Comparison of ENCODE assay signal across 8 mouse cellular contexts in genomic region chr11:75937370-75937871, GRCm38 (mm10). TPM values are rescaled to one million over a fixed set of nuclear protein-coding genes. Genes with fewer than 3 reads are reported as not detected.
DNase-seq lines count a peak whose midpoint lies in the region; ATAC-seq and TF ChIP-seq lines count a peak whose summit lies in the region.

No protein-coding gene starts in this region.

- H3K9ac ChIP-seq in midbrain, embryonic 16.5 days (ENCODE audit: low read depth, low read length), result no peak overlapping the region
- H3K9ac ChIP-seq in embryonic facial prominence, embryonic 13.5 days, result peak overlapping the region; percentile 60; the same call in 1 of the 2 replicates
- H3K9ac ChIP-seq in midbrain, postnatal 0 days (replicated peaks; ENCODE audit: low read length, poor library complexity, severe bottlenecking), result no peak overlapping the region

- ATAC-seq in midbrain, embryonic 16.5 days, result no peak; the same call in 1 of the 2 replicates
- ATAC-seq in embryonic facial prominence, embryonic 13.5 days (ENCODE audit: insufficient number of reproducible peaks, insufficient read depth, low FRiP score, low TSS enrichment, low read depth), result peak; percentile 64; the same call in 1 of the 2 replicates
- no peak for ATAC-seq in midbrain, postnatal 0 days (ENCODE audit: low FRiP score)

- peak; percentile 34 for DNase-seq in midbrain, embryonic 10.5 days (ENCODE audit: low spot score)
- DNase-seq in heart, postnatal 25 days (ENCODE audit: low spot score), result peak; percentile 55
- DNase-seq in kidney, postnatal 25 days, result peak; percentile 78 to 88
- DNase-seq in midbrain, postnatal 0 days (ENCODE audit: low spot score), result peak; percentile 42
- no peak for DNase-seq in layer of hippocampus, adult 18-20 months (ENCODE audit: low spot score in 2 of 2)
- DNase-seq in spleen, postnatal 4 days (ENCODE audit: low spot score in 2 of 2), result no peak

- H3K27ac ChIP-seq in midbrain, embryonic 10.5 days (replicated peaks), result peak overlapping the region; percentile 57; the same call in 1 of the 2 replicates
- no peak overlapping the region; the same call in 1 of the 2 replicates for H3K27ac ChIP-seq in midbrain, embryonic 16.5 days (ENCODE audit: low read length)
- peak overlapping the region; percentile 85 for H3K27ac ChIP-seq in embryonic facial prominence, embryonic 13.5 days
- H3K27ac ChIP-seq in midbrain, postnatal 0 days (ENCODE audit: low read depth, low read length), result peak overlapping the region; percentile 12; the same call in 1 of the 2 replicates

- H3K36me3 ChIP-seq in midbrain, embryonic 10.5 days, result no peaks in the 10 kb centered on the region
- H3K36me3 ChIP-seq in midbrain, embryonic 16.5 days (ENCODE audit: control insufficient read depth, insufficient read depth, low read length), result no peaks in the 10 kb centered on the region
- no peaks in the 10 kb centered on the region for H3K36me3 ChIP-seq in embryonic facial prominence, embryonic 13.5 days
- no peaks in the 10 kb centered on the region for H3K36me3 ChIP-seq in midbrain, postnatal 0 days (ENCODE audit: insufficient read depth, low read length)

- TF ChIP-seq CTCF in midbrain, postnatal 0 days (IDR thresholded peaks at IDR 0.05), result no peak

- no peak overlapping the region for H3K4me2 ChIP-seq in midbrain, embryonic 16.5 days (ENCODE audit: low read length)
- H3K4me2 ChIP-seq in embryonic facial prominence, embryonic 13.5 days, result peak overlapping the region; percentile 51
- no peak overlapping the region for H3K4me2 ChIP-seq in midbrain, postnatal 0 days (ENCODE audit: low read depth, low read length, poor library complexity, severe bottlenecking)

- H3K4me1 ChIP-seq in midbrain, embryonic 10.5 days, result peaks cover 37% of the 10 kb centered on the region
- peaks cover 6% of the 10 kb centered on the region; the same call in 1 of the 2 replicates for H3K4me1 ChIP-seq in midbrain, embryonic 16.5 days (ENCODE audit: control insufficient read depth, insufficient read depth, low read length)
- H3K4me1 ChIP-seq in embryonic facial prominence, embryonic 13.5 days, result peaks cover 49% of the 10 kb centered on the region
- peaks cover 5% of the 10 kb centered on the region; the same call in 1 of the 2 replicates for H3K4me1 ChIP-seq in midbrain, postnatal 0 days (ENCODE audit: insufficient read depth, low read length)

- no peak overlapping the region for H3K4me3 ChIP-seq in midbrain, embryonic 10.5 days
- no peak overlapping the region for H3K4me3 ChIP-seq in midbrain, embryonic 16.5 days (ENCODE audit: low read depth, low read length)
- H3K4me3 ChIP-seq in embryonic facial prominence, embryonic 13.5 days, result peak overlapping the region; percentile 29
- H3K4me3 ChIP-seq in midbrain, postnatal 0 days (ENCODE audit: low read depth, low read length), result no peak overlapping the region

- 66% methylated on average over 6 of the region's 6 CpGs for WGBS in midbrain, embryonic 10.5 days
- WGBS in midbrain, embryonic 16.5 days, result 41% methylated on average over 6 of the region's 6 CpGs
- WGBS in embryonic facial prominence, embryonic 13.5 days, result 15% methylated on average over 6 of the region's 6 CpGs
- 39% methylated on average over 6 of the region's 6 CpGs for WGBS in midbrain, postnatal 0 days

- intact Hi-C loops in heart, postnatal 25 days (cut with DNase I), result no loop called here

- H3K9me3 ChIP-seq in midbrain, embryonic 10.5 days (replicated peaks), result 0 out of 2 replicates have a peak, but pooled peaks cover under 1% of the 10 kb centered on the region
- no peaks in the 10 kb centered on the region for H3K9me3 ChIP-seq in midbrain, embryonic 16.5 days (replicated peaks; ENCODE audit: control insufficient read depth, low read length, poor library complexity, severe bottlenecking)
- H3K9me3 ChIP-seq in embryonic facial prominence, embryonic 13.5 days, result no peaks in the 10 kb centered on the region
- H3K9me3 ChIP-seq in midbrain, postnatal 0 days (ENCODE audit: low read length), result no peaks in the 10 kb centered on the region

- H3K27me3 ChIP-seq in midbrain, embryonic 10.5 days (ENCODE audit: low read depth, poor library complexity, severe bottlenecking), result no peaks in the 10 kb centered on the region
- H3K27me3 ChIP-seq in midbrain, embryonic 16.5 days (ENCODE audit: control insufficient read depth, insufficient read depth, low read depth, low read length), result no peaks in the 10 kb centered on the region
- H3K27me3 ChIP-seq in embryonic facial prominence, embryonic 13.5 days, result no peaks in the 10 kb centered on the region
- H3K27me3 ChIP-seq in midbrain, postnatal 0 days (ENCODE audit: insufficient read depth, low read length), result no peaks in the 10 kb centered on the region

RNA-seq across cellular contexts. Expression of gene Rph3al, which starts 0.8 kb away (rescaled TPM):
- 1.1 TPM in 2 replicates for polyA plus RNA-seq in midbrain, embryonic 10.5 days (2016; fragmentation: Nextera tagmentation; extraction: Ambion mirVana)
- 3.4 and 4.9 TPM in 2 replicates for polyA plus RNA-seq in midbrain, embryonic 16.5 days (2015; fragmentation: Nextera tagmentation; extraction: Ambion mirVana)
- 2.6 and 3.2 TPM in 2 replicates for polyA plus RNA-seq in embryonic facial prominence, embryonic 13.5 days (2015; fragmentation: Nextera tagmentation; extraction: Ambion mirVana)
- total RNA-seq in heart, postnatal 25 days (2021), result 10 to 100 TPM in 1 of 2 experiments, 1 to 10 TPM in 1; 9.8 to 11.5 TPM
- 3.4 and 4.0 TPM in 2 replicates for total RNA-seq in midbrain, postnatal 0 days (2014; rRNA removed)
- polyA plus RNA-seq in midbrain, postnatal 0 days (2015; fragmentation: Nextera tagmentation; extraction: Ambion mirVana), result 3.0 and 3.1 TPM in 2 replicates
- 1 to 10 TPM; 5.0 to 5.4 TPM for total RNA-seq in layer of hippocampus, adult 18-20 months (2021)

Comparison
In these comparisons a context has a peak if more than half of its experiments do, and no peak if none do; other contexts are left out.
1. DNase-seq: peak in midbrain, embryonic 10.5 days (single experiment), heart, postnatal 25 days (single experiment), kidney, postnatal 25 days (2 of 2) and midbrain, postnatal 0 days (single experiment); none in layer of hippocampus, adult 18-20 months (0 of 2) and spleen, postnatal 4 days (0 of 2).